Comparison of ENCODE assay signal across 29 mouse cellular contexts in the genomic region with DNA sequence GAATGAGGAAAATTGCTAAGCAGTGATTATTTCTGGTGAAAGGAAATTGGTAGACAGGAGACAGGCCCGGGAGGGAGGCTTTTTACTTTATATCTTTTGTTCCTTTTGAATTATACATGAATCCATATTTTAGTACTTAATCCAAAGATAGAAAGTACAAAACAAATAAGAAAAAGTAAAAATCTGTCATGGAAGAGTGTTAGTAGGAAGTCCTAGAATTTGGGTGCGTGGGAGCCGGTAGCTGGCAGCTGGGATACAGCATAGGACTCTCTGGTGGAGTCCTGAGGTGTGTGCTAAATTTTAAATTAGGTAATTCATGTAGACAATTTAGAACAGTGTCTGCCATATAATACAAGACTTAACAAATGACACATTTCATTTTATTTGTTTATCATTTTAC. TPM values are rescaled to one million over a fixed set of nuclear protein-coding genes. Genes with fewer than 3 reads are reported as not detected.
DNase-seq lines count a peak whose midpoint lies in the region; ATAC-seq lines count a peak whose summit lies in the region.
"Had no signal": no experiment of that assay in that cellular context is flagged by ENCODE, and none has a peak within 500 bp of the region (broad histone marks: within the 10 kb centered on the region; RNA-seq: fewer than 3 reads in every experiment).

No protein-coding gene starts in this region.

- intact Hi-C loops in left cerebral cortex, postnatal 4 days (cut with DNase I): no loop called here

- DNase-seq in frontal cortex, postnatal 10 days (ENCODE audit: low spot score in 2 of 2): no peak
- peak; percentile 39 to 67 for DNase-seq in left cerebral cortex, adult 18-20 months (ENCODE audit: low spot score in 2 of 2)
- no peak for DNase-seq in left cerebral cortex, postnatal 4 days
- DNase-seq in right cerebral cortex, postnatal 14 days: peak; percentile 19
- DNase-seq in retina, embryonic 14.5 days (ENCODE audit: low spot score): no peak
- DNase-seq in hindbrain, embryonic 14.5 days (ENCODE audit: low spot score): no peak
- DNase-seq: adrenal gland, postnatal 10 days; cerebellum, adult 11 months; cerebellum, adult 9-10 months; cerebellum, postnatal 36 days; gastrocnemius, postnatal 14 days; heart, postnatal 14 days; kidney, adult 18-20 months; kidney, postnatal 36 days; layer of hippocampus, postnatal 36 days; liver; lung, embryonic 14.5 days; lung, postnatal 14 days had no signal

- H3K9ac ChIP-seq in hindbrain, embryonic 14.5 days: no peak overlapping the region
- H3K9ac ChIP-seq: forebrain, embryonic 13.5 days; liver, embryonic 14.5 days; lung, embryonic 14.5 days; midbrain, embryonic 15.5 days had no signal

- H3K4me3 ChIP-seq in hindbrain, embryonic 14.5 days (replicated peaks; ENCODE audit: low read length): no peak overlapping the region
- H3K4me3 ChIP-seq: forebrain, embryonic 13.5 days; hindbrain, embryonic 10.5 days; layer of hippocampus, adult 2 months; midbrain, embryonic 10.5 days; midbrain, embryonic 15.5 days had no signal

- no peaks in the 10 kb centered on the region for H3K27me3 ChIP-seq in hindbrain, embryonic 14.5 days (ENCODE audit: control insufficient read depth, insufficient read depth, low read length)
- H3K27me3 ChIP-seq: CH12.LX; forebrain, embryonic 13.5 days; midbrain, embryonic 15.5 days had no signal

- H3K4me1 ChIP-seq in hindbrain, embryonic 14.5 days (replicated peaks; ENCODE audit: control insufficient read depth, insufficient read depth, low read length): no peaks in the 10 kb centered on the region
- H3K4me1 ChIP-seq: forebrain, embryonic 13.5 days; hindbrain, embryonic 10.5 days; midbrain, embryonic 10.5 days; midbrain, embryonic 15.5 days had no signal

- H3K36me3 ChIP-seq in hindbrain, embryonic 14.5 days (replicated peaks; ENCODE audit: control insufficient read depth, insufficient read depth): no peaks in the 10 kb centered on the region
- H3K36me3 ChIP-seq: hindbrain, embryonic 10.5 days; midbrain, embryonic 10.5 days; midbrain, embryonic 15.5 days had no signal

- WGBS in hindbrain, embryonic 14.5 days: 88% methylated on average over 3 of the region's 3 CpGs

- no peaks in the 10 kb centered on the region for H3K9me3 ChIP-seq in hindbrain, embryonic 14.5 days (ENCODE audit: control insufficient read depth, low read length)
- H3K9me3 ChIP-seq: forebrain, embryonic 13.5 days; hindbrain, embryonic 10.5 days; midbrain, embryonic 10.5 days; midbrain, embryonic 15.5 days had no signal

- no peak overlapping the region for H3K4me2 ChIP-seq in hindbrain, embryonic 14.5 days (replicated peaks)
- H3K4me2 ChIP-seq: forebrain, embryonic 13.5 days; lung, embryonic 14.5 days; midbrain, embryonic 15.5 days had no signal

- ATAC-seq in frontal cortex, adult (ENCODE audit: low TSS enrichment): peak; percentile 89
- ATAC-seq in hindbrain, embryonic 14.5 days (ENCODE audit: low FRiP score): no peak
- ATAC-seq: activated CD4-positive, CD25-positive, alpha-beta regulatory T cell, adult 4 months; forebrain, embryonic 13.5 days; hindbrain, embryonic 16.5 days; midbrain, embryonic 15.5 days had no signal

- no peak overlapping the region for H3K27ac ChIP-seq in hindbrain, embryonic 14.5 days
- H3K27ac ChIP-seq: forebrain, embryonic 13.5 days; hindbrain, embryonic 10.5 days; layer of hippocampus, adult 2 months; liver, embryonic 14.5 days; midbrain, embryonic 10.5 days; midbrain, embryonic 15.5 days had no signal

RNA-seq across cellular contexts. Expression of a gene that starts 16.4 kb away (rescaled TPM):
- total RNA-seq in left cerebral cortex, adult 18-20 months (2021): 1 to 10 TPM; 3.6 to 4.5 TPM
- under 1 TPM; 0.46 to 0.74 TPM for total RNA-seq in left cerebral cortex, postnatal 4 days (2021)
- 0.37 and 0.72 TPM in 2 replicates for polyA plus RNA-seq in hindbrain, embryonic 14.5 days (2014; fragmentation: Nextera tagmentation; extraction: Ambion mirVana)

RNA-seq across cellular contexts. Expression of a gene that starts 27.0 kb away (rescaled TPM):
- 10 to 100 TPM; 73.9 to 75.8 TPM for total RNA-seq in left cerebral cortex, adult 18-20 months (2021)
- 10 to 100 TPM; 27.1 to 29.0 TPM for total RNA-seq in left cerebral cortex, postnatal 4 days (2021)
- 38.2 and 38.8 TPM in 2 replicates for polyA plus RNA-seq in hindbrain, embryonic 14.5 days (2014; fragmentation: Nextera tagmentation; extraction: Ambion mirVana)
- total RNA-seq: granulocyte monocyte progenitor cell, adult 5-6 weeks had no signal

Comparison
In these comparisons a context has a peak if more than half of its experiments do, and no peak if none do; other contexts are left out.
1. DNase-seq: peak in left cerebral cortex, adult 18-20 months (2 of 2) and right cerebral cortex, postnatal 14 days (single experiment); none in frontal cortex, postnatal 10 days (0 of 2), left cerebral cortex, postnatal 4 days (single experiment), retina, embryonic 14.5 days (single experiment) and hindbrain, embryonic 14.5 days (single experiment).